Mouse (Mus musculus) embryonic facial prominence, embryonic 13.5 days (tissue): ENCODE results near the gene Gm14214. TPM values are rescaled to one million over a fixed set of nuclear protein-coding genes. Genes with fewer than 3 reads are reported as not detected.

Source experiments
- ATAC-seq: fragments of 200-750 bp; cut with Nextera tagmentation; 2 replicates; pipeline ENCODE4 v1.8.0; 2017; ENCODE audit warnings: low read depth; ENCODE audit not compliant: insufficient number of reproducible peaks, insufficient read depth, low FRiP score, low TSS enrichment
- H3K27ac ChIP-seq: fragments of 300-500 bp; sonication (generic); 2 replicates; pipeline ENCODE4 v1.5.1; 2015; ENCODE audit warnings: moderate library complexity, mild to moderate bottlenecking, inconsistent platforms
- H3K27me3 ChIP-seq: fragments of 300-500 bp; sonication (generic); 2 replicates; pipeline ENCODE4 v1.6.1; 2015; ENCODE audit warnings: mild to moderate bottlenecking, inconsistent platforms
- H3K36me3 ChIP-seq: fragments of 300-500 bp; sonication (generic); 2 replicates; pipeline ENCODE4 v1.6.1; 2015; ENCODE audit warnings: mild to moderate bottlenecking, inconsistent platforms
- H3K4me1 ChIP-seq: fragments of 300-500 bp; sonication (generic); 2 replicates; pipeline ENCODE4 v1.6.1; 2015; ENCODE audit warnings: inconsistent platforms
- H3K4me2 ChIP-seq: fragments of 300-500 bp; sonication (generic); 2 replicates; pipeline ENCODE4 v1.6.1; 2015; ENCODE audit warnings: moderate library complexity, mild to moderate bottlenecking, inconsistent platforms
- H3K4me3 ChIP-seq: fragments of 300-500 bp; sonication (generic); 2 replicates; pipeline ENCODE4 v1.5.1; 2015; ENCODE audit warnings: mild to moderate bottlenecking, inconsistent platforms
- H3K9ac ChIP-seq: fragments of 300-500 bp; sonication (generic); 2 replicates; pipeline ENCODE4 v1.6.1; 2015; ENCODE audit warnings: mild to moderate bottlenecking, inconsistent platforms
- H3K9me3 ChIP-seq: fragments of 300-500 bp; sonication (generic); 2 replicates; pipeline ENCODE4 v1.6.1; 2016; ENCODE audit warnings: inconsistent platforms
- WGBS: fragments of 180-500 bp; shearing (Covaris S2); methylation state at CpG from one replicate; pipeline ENCODE4 v1.1.7; 2015; ENCODE audit warnings: mixed read lengths; 5-methylcytosine and 5-hydroxymethylcytosine counted together
- polyA plus RNA-seq: library from polyadenylated mRNA; unstranded; fragments of >200 nt; fragmentation: Nextera tagmentation; extraction: Ambion mirVana; gene quantifications from 2 replicates; pipeline ENCODE4 v1.2.1, GENCODE M21; 2015

Gene Gm14214
- polyA plus RNA-seq, 1 experiment from 2014 or later, result not detected

GRCm38 (mm10) chr2:154720315-154720714 is 49.5 kb downstream of the Gm14214 start:
- H3K9me3 ChIP-seq, result no peaks in the 10 kb centered on the region
- 69% methylated on average over 2 of the region's 2 CpGs for WGBS
- no peak for ATAC-seq

More at GRCm38 (mm10) chr2:154720315-154720714, 49.5 kb downstream of the Gm14214 start:
- no peak overlapping the region for H3K9ac ChIP-seq
- H3K4me1 ChIP-seq, result no peaks in the 10 kb centered on the region
- H3K27me3 ChIP-seq, result no peaks in the 10 kb centered on the region
- no peak overlapping the region for H3K27ac ChIP-seq
- no peaks in the 10 kb centered on the region for H3K36me3 ChIP-seq
- no peak overlapping the region for H3K4me2 ChIP-seq
- no peak overlapping the region for H3K4me3 ChIP-seq

Other genes starting within 250 kb of the Gm14214 start
- 0.95 and 1.6 TPM in 2 replicates for gene 1700003F12Rik, start 222.9 kb downstream of the Gm14214 start, polyA plus RNA-seq
- gene Actl10, start 218.3 kb downstream of the Gm14214 start, polyA plus RNA-seq, result 0.41 and 0.45 TPM in 2 replicates
- gene Necab3, start 211.1 kb downstream of the Gm14214 start, polyA plus RNA-seq, result 3.8 and 4.3 TPM in 2 replicates
- gene E2f1, start 200.1 kb downstream of the Gm14214 start, polyA plus RNA-seq, result 21.1 and 22.6 TPM in 2 replicates
- gene Pxmp4, start 166.3 kb downstream of the Gm14214 start, polyA plus RNA-seq, result 24.0 and 24.7 TPM in 2 replicates
- 1.5 and 1.8 TPM in 2 replicates for gene Zfp341, start 156.7 kb downstream of the Gm14214 start, polyA plus RNA-seq
- gene 4930519P11Rik, start 156.6 kb downstream of the Gm14214 start, polyA plus RNA-seq, result 1.2 TPM in 1 of 2 replicates, not detected in the other
- gene Chmp4b, start 118.3 kb downstream of the Gm14214 start, polyA plus RNA-seq, result 32.8 and 34.7 TPM in 2 replicates
- gene Raly, start 21.1 kb upstream of the Gm14214 start, polyA plus RNA-seq, result 49.5 and 58.3 TPM in 2 replicates
- 18.6 and 23.5 TPM in 2 replicates for gene a, start 21.4 kb upstream of the Gm14214 start, polyA plus RNA-seq
- 138 and 143 TPM in 2 replicates for gene Eif2s2, start 122.9 kb upstream of the Gm14214 start, polyA plus RNA-seq
- 11.8 and 13.1 TPM in 2 replicates for gene Gm14226, start 248.2 kb upstream of the Gm14214 start, polyA plus RNA-seq